Mouse (Mus musculus) liver, adult 2 months (tissue): ENCODE data around the gene Coa4.

Source experiments
- CTCF ChIP-seq: fragments of 200-500 bp; IDR thresholded peaks from 2 replicates; pipeline ENCODE4 v1.5.1; 2011; ENCODE audit warnings: low read depth, low read length, control low read depth
- POLR2A ChIP-seq: fragments of 200-500 bp; IDR thresholded peaks from 2 replicates; pipeline ENCODE4 v1.6.1; 2011; ENCODE audit warnings: low read length, control low read depth; ENCODE audit not compliant: insufficient read depth; ENCODE audit errors: extremely low read depth

- TF ChIP-seq POLR2A (no peak), CTCF (peak; percentile 98)
Measured at GRCm38 (mm10) chr7:100520663-100521285, 16.1 kb upstream of the Coa4 start.
